Mouse (Mus musculus) MEL (cell line): ENCODE measurements at regions not wholly inside any gene's neighbourhood (a gene's known extent, or its start where the extent isn't known, plus 50 kb on each side); places are given as distances from the start of the nearest gene placed in this dataset.

Source experiments
- DNase-seq: peaks from one replicate; pipeline ENCODE4 v3.0.0; 2011; ENCODE audit warnings: low read depth, low spot score
- H3K27ac ChIP-seq: 2 replicates; pipeline ENCODE4 v1.5.1; 2012; ENCODE audit warnings: low read depth, mild to moderate bottlenecking, control low read depth, low read length, moderate library complexity; ENCODE audit not compliant: control insufficient read depth
- H3K27me3 ChIP-seq, 2 experiments: fragments of 150-350 bp in 1 of 2; sonication (generic) in 1 of 2; 2 replicates each; pipeline ENCODE4 v1.6.1; 2012; ENCODE audit warnings: low read length in 2 of 2, mild to moderate bottlenecking in 2 of 2, improper control_type of control experiment in 1 of 2, moderate library complexity in 1 of 2; ENCODE audit not compliant: insufficient read depth in 2 of 2, control insufficient read depth in 1 of 2
- H3K36me3 ChIP-seq, 2 experiments: 2 replicates each; pipeline ENCODE4 v1.6.1; 2012 to 2014; ENCODE audit warnings: low read length in 2 of 2, improper control_type of control experiment in 1 of 2, inconsistent platforms in 1 of 2, mild to moderate bottlenecking in 1 of 2; ENCODE audit not compliant: insufficient read depth in 2 of 2, control insufficient read depth in 1 of 2
- H3K4me1 ChIP-seq, 2 experiments: fragments of 150-350 bp in 1 of 2; sonication (generic) in 1 of 2; 2 replicates each; pipeline ENCODE4 v1.6.1; 2012; ENCODE audit warnings: low read length in 2 of 2, improper control_type of control experiment in 1 of 2, mild to moderate bottlenecking in 1 of 2; ENCODE audit not compliant: insufficient read depth in 2 of 2, control insufficient read depth in 1 of 2
- H3K4me3 ChIP-seq, 2 experiments: fragments of 150-350 bp in 1 of 2; sonication (generic) in 1 of 2; 2 replicates each; pipeline ENCODE4 v1.5.1; 2012; ENCODE audit warnings: low read depth in 2 of 2, low read length in 2 of 2, mild to moderate bottlenecking in 2 of 2, moderate library complexity in 2 of 2, control low read depth in 1 of 2, improper control_type of control experiment in 1 of 2; ENCODE audit not compliant: control insufficient read depth in 1 of 2, insufficient read depth in 1 of 2
- H3K79me2 ChIP-seq: 2 replicates; pipeline ENCODE4 v1.6.1; 2012; ENCODE audit warnings: mild to moderate bottlenecking, low read length, moderate library complexity; ENCODE audit not compliant: control insufficient read depth, poor library complexity, insufficient read depth
- H3K9ac ChIP-seq: 2 replicates; pipeline ENCODE4 v1.6.1; 2012; ENCODE audit warnings: low read depth, mild to moderate bottlenecking, control low read depth, low read length, moderate library complexity; ENCODE audit not compliant: control insufficient read depth, poor library complexity, severe bottlenecking
- H3K9me3 ChIP-seq: fragments of 150-350 bp; sonication (generic); replicated peaks from 2 replicates; pipeline ENCODE4 v1.6.1; 2012; ENCODE audit warnings: mild to moderate bottlenecking, low read length, improper control_type of control experiment, moderate library complexity; ENCODE audit not compliant: insufficient read depth
- BHLHE40 ChIP-seq: IDR thresholded peaks from 2 replicates; pipeline ENCODE4 v1.6.1; 2012; ENCODE audit warnings: low read depth, mild to moderate bottlenecking, inconsistent platforms, low read length, improper control_type of control experiment, borderline replicate concordance
- CHD1 ChIP-seq: IDR thresholded peaks from 2 replicates; pipeline ENCODE4 v1.6.1; 2012; ENCODE audit warnings: low read depth, mild to moderate bottlenecking, inconsistent platforms, low read length, improper control_type of control experiment
- CHD2 ChIP-seq: IDR thresholded peaks from 2 replicates; pipeline ENCODE4 v1.6.1; 2011; ENCODE audit warnings: low read length, improper control_type of control experiment
- ELF1 ChIP-seq: IDR thresholded peaks from 2 replicates; pipeline ENCODE4 v1.6.1; 2014; ENCODE audit warnings: low read depth, mild to moderate bottlenecking, inconsistent platforms, low read length, improper control_type of control experiment, moderate library complexity
- EP300 ChIP-seq, 2 experiments: IDR thresholded peaks; 2 replicates each; pipeline ENCODE4 v1.6.1; 2011; ENCODE audit warnings: improper control_type of control experiment in 2 of 2, low read length in 2 of 2, low read depth in 1 of 2, mild to moderate bottlenecking in 1 of 2
- GABPA ChIP-seq: IDR thresholded peaks from 2 replicates; pipeline ENCODE4 v1.6.1; 2012; ENCODE audit warnings: low read depth, mild to moderate bottlenecking, inconsistent platforms, low read length, improper control_type of control experiment, moderate library complexity
- GATA1 ChIP-seq: IDR thresholded peaks from 2 replicates; pipeline ENCODE4 v1.6.1; 2011; ENCODE audit warnings: low read depth, low read length, improper control_type of control experiment
- HCFC1 ChIP-seq: IDR thresholded peaks from 2 replicates; pipeline ENCODE4 v1.6.1; 2012; ENCODE audit warnings: low read depth, mild to moderate bottlenecking, inconsistent platforms, low read length, improper control_type of control experiment, moderate library complexity
- KAT2A ChIP-seq: conservative IDR thresholded peaks from 2 replicates; pipeline ENCODE4 v1.6.1; 2012; ENCODE audit warnings: low read depth, low read length, improper control_type of control experiment, inconsistent platforms
- MAFK ChIP-seq: IDR thresholded peaks from 2 replicates; pipeline ENCODE4 v1.6.1; 2011; ENCODE audit warnings: low read depth, mild to moderate bottlenecking, low read length, improper control_type of control experiment, borderline replicate concordance
- MEF2A ChIP-seq: IDR thresholded peaks from 2 replicates; pipeline ENCODE4 v1.6.1; 2014; ENCODE audit warnings: low read depth, mild to moderate bottlenecking, inconsistent platforms, low read length, improper control_type of control experiment; ENCODE audit not compliant: poor library complexity, insufficient replicate concordance, severe bottlenecking; ENCODE audit errors: extremely low read depth
- MXI1 ChIP-seq: IDR thresholded peaks from 2 replicates; pipeline ENCODE4 v1.6.1; 2011; ENCODE audit warnings: mild to moderate bottlenecking, low read depth, low read length, improper control_type of control experiment
- MYC ChIP-seq: IDR thresholded peaks from 2 replicates; pipeline ENCODE4 v1.6.1; 2011; ENCODE audit warnings: low read depth, mild to moderate bottlenecking, low read length, improper control_type of control experiment, moderate library complexity
- NELFE ChIP-seq: IDR thresholded peaks from 2 replicates; pipeline ENCODE4 v1.6.1; 2011; ENCODE audit warnings: low read depth, low read length, improper control_type of control experiment
- NRF1 ChIP-seq: IDR thresholded peaks from 2 replicates; pipeline ENCODE4 v1.6.1; 2014; ENCODE audit warnings: low read depth, mild to moderate bottlenecking, inconsistent platforms, low read length, improper control_type of control experiment, moderate library complexity; ENCODE audit not compliant: poor library complexity, insufficient read depth, severe bottlenecking
- RAD21 ChIP-seq: IDR thresholded peaks from 2 replicates; pipeline ENCODE4 v1.6.1; 2011; ENCODE audit warnings: mild to moderate bottlenecking, low read depth, low read length, improper control_type of control experiment
- RCOR1 ChIP-seq: IDR thresholded peaks from 2 replicates; pipeline ENCODE4 v1.6.1; 2012; ENCODE audit warnings: low read depth, mild to moderate bottlenecking, inconsistent platforms, low read length, improper control_type of control experiment
- SIN3A ChIP-seq: IDR thresholded peaks from 2 replicates; pipeline ENCODE4 v1.6.1; 2012; ENCODE audit warnings: low read length, improper control_type of control experiment, inconsistent platforms
- SMC3 ChIP-seq: IDR thresholded peaks from 2 replicates; pipeline ENCODE4 v1.6.1; 2011; ENCODE audit warnings: low read depth, low read length, improper control_type of control experiment
- TAL1 ChIP-seq: IDR thresholded peaks from 2 replicates; pipeline ENCODE4 v1.6.1; 2012; ENCODE audit warnings: mild to moderate bottlenecking, inconsistent platforms, low read length, moderate library complexity, mixed read lengths
- TBP ChIP-seq: IDR thresholded peaks from 2 replicates; pipeline ENCODE4 v1.8.0; 2011; ENCODE audit warnings: low read depth, low read length, improper control_type of control experiment
- USF1 ChIP-seq: IDR thresholded peaks from 2 replicates; pipeline ENCODE4 v1.6.1; 2014; ENCODE audit warnings: low read depth, mild to moderate bottlenecking, inconsistent platforms, low read length, improper control_type of control experiment, moderate library complexity
- ZKSCAN1 ChIP-seq: IDR thresholded peaks from 2 replicates; pipeline ENCODE4 v1.6.1; 2012; ENCODE audit warnings: low read depth, mild to moderate bottlenecking, inconsistent platforms, low read length, improper control_type of control experiment, moderate library complexity
- ZMIZ1 ChIP-seq: IDR thresholded peaks from 2 replicates; pipeline ENCODE4 v1.6.1; 2012; ENCODE audit warnings: low read depth, mild to moderate bottlenecking, inconsistent platforms, low read length, improper control_type of control experiment, moderate library complexity
- ZNF384 ChIP-seq: IDR thresholded peaks from 2 replicates; pipeline ENCODE4 v1.6.1; 2012; ENCODE audit warnings: low read depth, mild to moderate bottlenecking, inconsistent platforms, low read length, improper control_type of control experiment

DNA sequence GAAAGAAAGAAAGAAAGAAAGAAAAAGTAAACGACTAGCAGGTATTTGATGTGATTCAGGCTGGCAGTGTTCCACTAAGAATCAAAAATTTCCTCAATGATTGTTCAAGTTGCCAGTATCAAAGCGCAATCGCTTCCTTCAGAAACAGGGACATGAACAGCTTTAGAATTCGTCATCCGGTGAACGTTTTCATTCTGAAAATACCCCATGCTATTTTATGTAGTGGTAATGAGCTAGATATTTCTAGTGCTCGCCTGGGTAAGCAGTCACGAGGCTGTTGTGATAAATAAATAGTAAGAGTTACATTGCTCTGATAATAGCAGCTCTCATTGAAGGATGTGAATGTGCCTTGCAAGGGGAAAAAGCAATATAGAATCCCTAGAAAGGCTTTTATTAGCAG is 591.0 kb upstream of the Mef2c start:
- no peak for DNase-seq
- Histone ChIP-seq H3K9ac (no peak overlapping the region), H3K4me3 (no peak overlapping the region), H3K79me2 (no peaks in the 10 kb centered on the region), H3K9me3 (no peaks in the 10 kb centered on the region), H3K27ac (no peak overlapping the region), H3K27me3 (no peaks in the 10 kb centered on the region)
- TF ChIP-seq ZNF384, result no peak
- no peak for TF ChIP-seq MYC
- TF ChIP-seq RAD21, result no peak
- TF ChIP-seq BHLHE40, result no peak
- TF ChIP-seq CHD2, result no peak
- no peak for TF ChIP-seq ELF1
- TF ChIP-seq GATA1, result no peak
- no peak for TF ChIP-seq TBP
- no peak for TF ChIP-seq NRF1
- TF ChIP-seq USF1, result no peak
- no peak for TF ChIP-seq KAT2A
- TF ChIP-seq, all 39 proteins: peak for 0
- Histone ChIP-seq H3K4me1 (no peaks in the 10 kb centered on the region), H3K36me3 (no peaks in the 10 kb centered on the region)

DNA sequence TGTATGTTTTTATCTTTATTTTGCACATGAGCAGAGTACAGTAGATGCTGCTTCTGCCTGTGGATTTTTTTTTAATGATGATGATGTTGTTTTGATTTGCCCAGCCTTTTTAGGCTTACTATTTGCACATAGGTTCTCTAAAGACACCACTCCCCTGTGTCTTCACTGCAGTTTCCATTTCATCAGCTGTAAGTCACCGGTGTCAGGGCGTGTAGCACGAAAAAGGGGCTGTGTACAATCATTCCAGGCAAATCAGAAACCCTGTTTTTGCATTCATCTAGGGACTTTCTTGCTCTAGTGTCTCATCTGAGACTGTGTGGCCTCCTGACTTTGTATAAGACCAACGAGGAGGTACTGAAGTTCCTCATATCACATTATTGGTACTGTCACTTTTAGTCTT is 588.6 kb upstream of the Mef2c start:
- Histone ChIP-seq H3K4me3 (no peak overlapping the region), H3K4me1 (no peaks in the 10 kb centered on the region), H3K27me3 (no peaks in the 10 kb centered on the region), H3K9ac (no peak overlapping the region), H3K79me2 (no peaks in the 10 kb centered on the region), H3K27ac (no peak overlapping the region), H3K9me3 (no peaks in the 10 kb centered on the region), H3K36me3 (no peaks in the 10 kb centered on the region)
- TF ChIP-seq CHD1 (no peak), ZKSCAN1 (no peak), SIN3A (no peak), MXI1 (no peak), RCOR1 (no peak), RAD21 (no peak), MAFK (no peak), BHLHE40 (no peak), HCFC1 (no peak), NELFE (no peak), SMC3 (no peak), GATA1 (no peak), GABPA (no peak), TAL1 (no peak), MEF2A (no peak), EP300 (IDR thresholded peaks at IDR 0.05; ENCODE audit: low read depth in 1 of 2, low read length in 2 of 2) (no peak), ZMIZ1 (no peak), ELF1 (no peak)
- DNase-seq, result no peak
